Mouse (Mus musculus) MEL (cell line): ENCODE data around the gene Fhl2.

Experiments
- CTCF ChIP-seq, 3 experiments: IDR thresholded peaks in 2 of 3; conservative IDR thresholded peaks in 1 of 3; 2 replicates each; pipeline ENCODE4 v1.5.1; 2011 to 2012; ENCODE audit warnings: low read length in 3 of 3, low read depth in 2 of 3, mild to moderate bottlenecking in 2 of 3, improper control_type of control experiment in 1 of 3, inconsistent platforms in 1 of 3, mixed read lengths in 1 of 3, moderate library complexity in 1 of 3; ENCODE audit not compliant: control insufficient read depth in 1 of 3, insufficient read depth in 1 of 3, poor library complexity in 1 of 3, severe bottlenecking in 1 of 3
- EP300 ChIP-seq, 2 experiments: IDR thresholded peaks; 2 replicates each; pipeline ENCODE4 v1.6.1; 2011; ENCODE audit warnings: improper control_type of control experiment in 2 of 2, low read length in 2 of 2, low read depth in 1 of 2, mild to moderate bottlenecking in 1 of 2
- JUND ChIP-seq: IDR thresholded peaks from 2 replicates; pipeline ENCODE4 v1.6.1; 2011; ENCODE audit warnings: low read depth, mild to moderate bottlenecking, improper control_type of control experiment, low read length
- MAZ ChIP-seq: IDR thresholded peaks from 2 replicates; pipeline ENCODE4 v1.6.1; 2012; ENCODE audit warnings: low read depth, mild to moderate bottlenecking, inconsistent platforms, low read length, improper control_type of control experiment
- MXI1 ChIP-seq: IDR thresholded peaks from 2 replicates; pipeline ENCODE4 v1.6.1; 2011; ENCODE audit warnings: mild to moderate bottlenecking, low read depth, low read length, improper control_type of control experiment
- NELFE ChIP-seq: IDR thresholded peaks from 2 replicates; pipeline ENCODE4 v1.6.1; 2011; ENCODE audit warnings: low read depth, low read length, improper control_type of control experiment
- POLR2A ChIP-seq, 2 experiments: IDR thresholded peaks; 2 replicates each; pipeline ENCODE4 v1.6.1; 2011 to 2012; ENCODE audit warnings: low read length in 2 of 2, mild to moderate bottlenecking in 2 of 2, control low read depth in 1 of 2, improper control_type of control experiment in 1 of 2, low read depth in 1 of 2, moderate library complexity in 1 of 2; ENCODE audit not compliant: control insufficient read depth in 1 of 2, insufficient read depth in 1 of 2, poor library complexity in 1 of 2
- TCF12 ChIP-seq: IDR thresholded peaks from 2 replicates; pipeline ENCODE4 v1.6.1; 2014; ENCODE audit warnings: low read depth, mild to moderate bottlenecking, inconsistent platforms, low read length, improper control_type of control experiment, moderate library complexity
- USF2 ChIP-seq, 2 experiments: IDR thresholded peaks; 2 replicates each; pipeline ENCODE4 v1.6.1; 2011 to 2012; ENCODE audit warnings: improper control_type of control experiment in 2 of 2, low read length in 2 of 2, borderline replicate concordance in 1 of 2, inconsistent platforms in 1 of 2, low read depth in 1 of 2, mild to moderate bottlenecking in 1 of 2; ENCODE audit not compliant: insufficient read depth in 1 of 2
- ZNF384 ChIP-seq: IDR thresholded peaks from 2 replicates; pipeline ENCODE4 v1.6.1; 2012; ENCODE audit warnings: low read depth, mild to moderate bottlenecking, inconsistent platforms, low read length, improper control_type of control experiment

DNA sequence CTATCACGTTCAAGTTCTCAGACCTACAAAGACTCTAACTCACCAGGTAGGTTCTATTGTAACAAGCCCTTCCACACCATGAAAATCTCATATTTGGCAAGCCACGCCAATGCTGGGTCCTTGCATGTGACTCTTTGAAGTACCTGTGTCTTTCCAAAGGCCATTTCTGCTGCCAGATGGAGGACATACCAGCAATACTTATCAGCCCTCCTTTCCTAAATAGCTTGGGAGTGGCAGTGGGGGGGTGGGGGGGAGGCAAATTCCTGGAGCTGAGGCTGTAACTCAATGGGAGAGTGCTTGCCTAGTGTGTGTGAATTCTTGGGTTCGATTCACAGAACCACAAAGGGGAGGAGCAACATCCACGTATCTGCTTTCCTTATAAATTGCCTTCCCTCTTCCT, 72.1 kb downstream of the Fhl2 start:
- no peak for TF ChIP-seq CTCF (IDR thresholded peaks at IDR 0.05 in 2 of 3, conservative IDR thresholded peaks at IDR 0.05 in 1 of 3; ENCODE audit: control insufficient read depth in 1 of 3, insufficient read depth in 1 of 3, low read depth in 2 of 3, low read length in 3 of 3, poor library complexity in 1 of 3, severe bottlenecking in 1 of 3)
- TF ChIP-seq MXI1 = no peak
- TF ChIP-seq TCF12 = no peak
- TF ChIP-seq ZNF384 = no peak
- TF ChIP-seq EP300 (IDR thresholded peaks at IDR 0.05; ENCODE audit: low read depth in 1 of 2, low read length in 2 of 2) = no peak
- TF ChIP-seq MAZ = no peak
- no peak for TF ChIP-seq NELFE
- TF ChIP-seq POLR2A (IDR thresholded peaks at IDR 0.05; ENCODE audit: control insufficient read depth in 1 of 2, insufficient read depth in 1 of 2, low read depth in 1 of 2, low read length in 2 of 2, poor library complexity in 1 of 2) = no peak
- no peak for TF ChIP-seq JUND
- no peak for TF ChIP-seq USF2 (IDR thresholded peaks at IDR 0.05; ENCODE audit: borderline replicate concordance in 1 of 2, insufficient read depth in 1 of 2, low read depth in 1 of 2, low read length in 2 of 2)
